Mouse (Mus musculus): ENCODE measurements around the gene Nr5a2. TPM values are rescaled to one million over a fixed set of nuclear protein-coding genes. Genes with fewer than 3 reads are reported as not detected.
A peak's percentile ranks its signal among the peaks of the same experiment; 100 is the strongest.

The Nr5a2 gene
- polyA plus RNA-seq (2014; fragmentation: Nextera tagmentation; extraction: Ambion mirVana): 0.40 and 0.52 TPM in 2 replicates

DNA sequence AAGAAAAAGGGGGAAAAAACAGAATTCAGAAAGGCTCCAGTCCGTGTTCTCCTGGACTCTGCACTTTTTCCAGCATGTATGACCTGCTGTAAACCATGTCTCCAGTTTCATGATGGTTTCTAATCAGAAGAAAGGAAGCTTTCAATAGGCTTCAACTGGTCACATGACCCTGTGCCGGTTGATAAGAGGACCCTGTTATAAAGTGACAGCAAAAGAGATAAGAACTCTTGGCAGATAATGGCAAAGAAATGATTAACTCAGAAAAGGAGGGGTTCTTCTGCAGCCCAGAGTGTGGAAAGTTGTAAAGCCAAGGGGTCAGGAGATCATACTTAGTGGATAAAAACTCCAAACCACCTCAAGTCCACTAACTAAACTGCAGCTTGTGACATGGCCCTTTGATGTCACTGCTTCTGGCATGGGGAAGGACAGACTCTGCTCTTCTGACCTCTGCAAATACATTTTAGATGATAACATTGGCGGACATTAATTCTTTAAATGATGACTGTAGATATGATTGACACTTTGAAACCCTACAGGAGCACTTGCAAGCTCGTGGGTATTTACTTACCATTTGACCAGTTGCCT lies at the start of gene Nr5a2:
Nr5a2 (minus strand) TSS at position 21 of the 585 bp plus-strand sequence.
- WGBS: 76% methylated on average over 4 of the region's 4 CpGs
- Histone ChIP-seq H3K9me3 (ENCODE audit: control insufficient read depth, low read length) (no peaks in the 10 kb centered on the region), H3K27me3 (ENCODE audit: control insufficient read depth, insufficient read depth, low read length) (peaks cover 20% of the 10 kb centered on the region), H3K4me1 (ENCODE audit: control insufficient read depth, insufficient read depth, low read length) (peaks cover 3% of the 10 kb centered on the region; the same call in 1 of the 2 replicates), H3K4me2 (no peak within 1 kb of the TSS), H3K36me3 (ENCODE audit: control insufficient read depth, insufficient read depth, low read length) (no peaks in the 10 kb centered on the region), H3K27ac (ENCODE audit: low read depth, low read length) (no peak within 1 kb of the TSS), H3K4me3 (ENCODE audit: low read depth, low read length) (no peak within 1 kb of the TSS), H3K9ac (ENCODE audit: low read length) (no peak within 1 kb of the TSS)
- DNase-seq (ENCODE audit: low spot score, missing footprints): peak; percentile 82
- no peak for ATAC-seq (ENCODE audit: low FRiP score)

DNA sequence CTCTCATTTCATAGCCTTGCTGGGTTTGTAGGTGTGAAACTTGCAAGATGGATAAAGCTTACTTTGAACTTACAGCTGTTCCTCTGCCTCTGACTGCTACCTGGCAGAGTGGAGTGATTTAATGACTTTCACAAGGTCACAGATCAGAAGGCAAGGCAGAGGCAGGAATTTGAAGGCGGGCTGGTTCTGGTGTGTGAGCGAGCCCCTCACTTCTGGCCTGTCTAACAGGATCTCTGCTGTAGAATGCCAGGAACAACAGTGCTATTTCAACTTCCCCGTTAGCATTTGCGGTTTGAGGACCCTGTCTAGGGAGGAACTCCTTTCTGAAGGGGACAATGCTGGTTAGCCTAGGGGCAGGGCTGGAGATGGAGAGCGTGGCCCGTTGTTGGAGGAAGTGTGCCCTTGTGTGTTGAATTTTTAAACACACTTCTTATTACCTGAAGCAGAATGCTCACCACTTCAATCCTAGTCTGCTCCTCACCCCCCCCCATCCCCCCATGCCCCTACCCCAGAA lies 48.5 kb upstream of the Nr5a2 start:
- ATAC-seq (ENCODE audit: low FRiP score) (no peak), DNase-seq (ENCODE audit: low spot score, missing footprints) (no peak)
- H3K4me2 ChIP-seq: no peak overlapping the region
- no peaks in the 10 kb centered on the region for H3K27me3 ChIP-seq (ENCODE audit: control insufficient read depth, insufficient read depth, low read length)
- H3K4me1 ChIP-seq (ENCODE audit: control insufficient read depth, insufficient read depth, low read length): no peaks in the 10 kb centered on the region
- WGBS: 82% methylated on average over 6 of the region's 6 CpGs
- no peak overlapping the region for H3K4me3 ChIP-seq (ENCODE audit: low read depth, low read length)
- no peak overlapping the region for H3K27ac ChIP-seq (ENCODE audit: low read depth, low read length)
- H3K9ac ChIP-seq (ENCODE audit: low read length): no peak overlapping the region
- H3K36me3 ChIP-seq (ENCODE audit: control insufficient read depth, insufficient read depth, low read length): no peaks in the 10 kb centered on the region
- no peaks in the 10 kb centered on the region for H3K9me3 ChIP-seq (ENCODE audit: control insufficient read depth, low read length)

DNA sequence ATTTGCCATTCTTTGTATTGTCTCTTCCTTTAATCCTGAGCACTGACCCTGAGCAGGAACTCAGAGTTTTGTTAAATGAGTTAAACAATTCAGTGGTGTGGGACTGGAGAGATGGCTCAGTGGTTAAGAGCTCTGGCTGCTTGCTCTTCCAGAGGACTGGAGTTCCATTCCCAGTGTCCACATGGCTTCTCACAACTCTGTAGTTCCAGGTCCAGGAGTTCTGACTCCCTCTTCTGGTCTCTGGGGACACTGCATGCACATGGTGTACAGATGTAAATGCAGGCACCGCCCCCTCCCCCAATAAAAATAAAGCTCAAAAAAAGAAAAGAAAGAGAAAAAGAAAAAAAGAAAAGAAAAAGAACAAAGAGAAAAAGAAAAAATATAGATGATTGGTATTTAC lies 43.6 kb upstream of the Nr5a2 start:
- WGBS: 84% methylated on average over 1 of the region's 1 CpGs
- no peak for ATAC-seq (ENCODE audit: low FRiP score)

DNA sequence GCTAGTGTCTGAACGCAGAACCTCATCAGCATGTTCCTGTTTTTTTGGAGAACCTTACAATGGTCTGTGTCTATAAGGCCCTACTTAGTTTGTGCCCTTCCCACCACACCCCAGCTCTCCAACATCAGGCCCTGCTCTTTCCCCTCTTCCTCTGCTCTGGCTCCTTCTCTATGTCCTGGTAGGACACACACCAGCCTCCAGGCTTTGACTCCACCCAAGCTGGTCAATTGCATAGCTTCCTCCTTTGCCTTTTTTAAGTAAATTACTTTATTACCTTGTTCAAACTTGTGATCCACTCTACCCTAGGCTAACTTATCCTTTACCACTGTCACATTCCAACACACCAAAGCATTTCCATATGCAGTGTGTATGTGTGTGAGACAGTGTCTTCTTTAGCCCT lies 42.9 kb upstream of the Nr5a2 start:
- no peak overlapping the region for H3K27ac ChIP-seq (ENCODE audit: low read depth, low read length)
- DNase-seq (ENCODE audit: low spot score, missing footprints) (no peak), ATAC-seq (ENCODE audit: low FRiP score) (no peak)
- no peak overlapping the region for H3K4me3 ChIP-seq (ENCODE audit: low read depth, low read length)
- no peaks in the 10 kb centered on the region for H3K9me3 ChIP-seq (ENCODE audit: control insufficient read depth, low read length)
- H3K9ac ChIP-seq (ENCODE audit: low read length): no peak overlapping the region
- no peaks in the 10 kb centered on the region for H3K36me3 ChIP-seq (ENCODE audit: control insufficient read depth, insufficient read depth, low read length)
- no peak overlapping the region for H3K4me2 ChIP-seq
- no peaks in the 10 kb centered on the region for H3K4me1 ChIP-seq (ENCODE audit: control insufficient read depth, insufficient read depth, low read length)
- H3K27me3 ChIP-seq (ENCODE audit: control insufficient read depth, insufficient read depth, low read length): no peaks in the 10 kb centered on the region
- 88% methylated on average over 1 of the region's 1 CpGs for WGBS

More for the DNA sequence above, 43.6 kb upstream of the Nr5a2 start:
- no peak overlapping the region for H3K9ac ChIP-seq (ENCODE audit: low read length)
- no peaks in the 10 kb centered on the region for H3K9me3 ChIP-seq (ENCODE audit: control insufficient read depth, low read length)
- H3K4me3 ChIP-seq (ENCODE audit: low read depth, low read length): no peak overlapping the region
- DNase-seq (ENCODE audit: low spot score, missing footprints): no peak
- H3K4me1 ChIP-seq (ENCODE audit: control insufficient read depth, insufficient read depth, low read length): no peaks in the 10 kb centered on the region
- H3K27ac ChIP-seq (ENCODE audit: low read depth, low read length): no peak overlapping the region
- no peak overlapping the region for H3K4me2 ChIP-seq
- H3K36me3 ChIP-seq (ENCODE audit: control insufficient read depth, insufficient read depth, low read length): no peaks in the 10 kb centered on the region
- H3K27me3 ChIP-seq (ENCODE audit: control insufficient read depth, insufficient read depth, low read length): no peaks in the 10 kb centered on the region

DNA sequence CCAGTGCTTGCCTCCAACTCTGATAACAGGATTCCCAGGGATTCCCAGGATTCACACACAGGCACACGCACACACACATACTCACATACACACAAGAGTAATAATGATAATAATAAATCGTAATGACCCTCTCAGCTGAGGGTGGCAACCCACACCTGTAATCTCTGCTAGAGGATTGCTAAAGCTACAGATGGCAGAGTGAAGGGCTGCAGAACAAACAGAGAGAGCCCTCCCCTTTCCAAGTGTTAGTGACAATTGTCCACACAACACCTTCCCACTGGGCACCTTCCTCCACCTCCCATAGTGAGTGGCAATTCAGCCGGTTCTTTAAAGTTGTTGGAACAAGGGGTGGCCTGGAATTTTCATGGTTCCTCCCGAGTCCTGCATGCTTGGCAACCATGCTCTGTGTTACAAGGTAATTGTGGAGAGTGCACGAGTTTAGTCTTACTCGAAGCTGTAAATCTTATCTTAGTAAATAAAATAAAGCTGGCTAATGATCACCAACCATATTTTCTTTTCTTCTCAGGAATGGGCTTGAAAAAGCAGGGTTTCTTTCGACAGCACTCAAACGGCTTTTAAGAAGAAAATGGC lies 31.6 kb upstream of the Nr5a2 start:
- WGBS: 85% methylated on average over 8 of the region's 8 CpGs
- Histone ChIP-seq H3K4me1 (ENCODE audit: control insufficient read depth, insufficient read depth, low read length) (no peaks in the 10 kb centered on the region), H3K36me3 (ENCODE audit: control insufficient read depth, insufficient read depth, low read length) (no peaks in the 10 kb centered on the region), H3K9ac (ENCODE audit: low read length) (no peak overlapping the region), H3K27ac (ENCODE audit: low read depth, low read length) (no peak overlapping the region), H3K4me2 (no peak overlapping the region), H3K4me3 (ENCODE audit: low read depth, low read length) (no peak overlapping the region), H3K9me3 (ENCODE audit: control insufficient read depth, low read length) (no peaks in the 10 kb centered on the region), H3K27me3 (ENCODE audit: control insufficient read depth, insufficient read depth, low read length) (no peaks in the 10 kb centered on the region)
- ATAC-seq (ENCODE audit: low FRiP score) (no peak), DNase-seq (ENCODE audit: low spot score, missing footprints) (no peak)

DNA sequence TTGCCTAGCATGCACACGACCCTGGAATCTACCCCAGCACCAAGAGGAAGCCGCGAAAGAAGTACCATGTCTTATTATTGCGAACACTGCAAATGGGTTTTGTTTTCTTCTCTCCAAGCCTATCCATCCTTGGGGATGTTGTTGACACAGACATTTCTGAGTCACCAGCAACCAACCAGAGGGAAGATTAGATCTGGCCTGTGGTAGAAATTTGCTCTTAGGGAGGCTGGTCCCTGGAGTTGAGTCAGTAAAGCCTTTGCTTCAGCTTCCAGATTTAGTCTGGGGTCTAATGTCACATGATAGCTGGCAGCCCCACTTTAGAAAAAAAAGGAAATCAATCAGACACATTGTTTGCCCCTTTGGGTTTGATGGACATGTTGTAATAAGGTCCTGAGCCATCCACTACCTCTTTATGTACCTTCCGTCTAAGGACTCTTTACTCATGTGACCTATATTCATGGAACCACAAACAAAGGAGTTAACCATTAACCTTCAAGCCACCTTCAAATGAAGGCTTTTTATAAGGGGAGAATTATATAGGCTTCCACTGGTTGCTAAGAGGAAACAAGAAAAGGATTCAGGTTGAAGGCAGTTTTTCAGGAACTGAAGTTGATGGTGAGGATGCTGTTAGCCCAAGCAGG lies 20.1 kb upstream of the Nr5a2 start:
- Histone ChIP-seq H3K27ac (ENCODE audit: low read depth, low read length) (no peak overlapping the region), H3K4me1 (ENCODE audit: control insufficient read depth, insufficient read depth, low read length) (no peaks in the 10 kb centered on the region), H3K36me3 (ENCODE audit: control insufficient read depth, insufficient read depth, low read length) (no peaks in the 10 kb centered on the region), H3K4me2 (no peak overlapping the region), H3K4me3 (ENCODE audit: low read depth, low read length) (no peak overlapping the region), H3K27me3 (ENCODE audit: control insufficient read depth, insufficient read depth, low read length) (no peaks in the 10 kb centered on the region), H3K9ac (ENCODE audit: low read length) (no peak overlapping the region), H3K9me3 (ENCODE audit: control insufficient read depth, low read length) (no peaks in the 10 kb centered on the region)
- ATAC-seq (ENCODE audit: low FRiP score) (no peak), DNase-seq (ENCODE audit: low spot score, missing footprints) (no peak)
- 85% methylated on average over 5 of the region's 5 CpGs for WGBS

DNA sequence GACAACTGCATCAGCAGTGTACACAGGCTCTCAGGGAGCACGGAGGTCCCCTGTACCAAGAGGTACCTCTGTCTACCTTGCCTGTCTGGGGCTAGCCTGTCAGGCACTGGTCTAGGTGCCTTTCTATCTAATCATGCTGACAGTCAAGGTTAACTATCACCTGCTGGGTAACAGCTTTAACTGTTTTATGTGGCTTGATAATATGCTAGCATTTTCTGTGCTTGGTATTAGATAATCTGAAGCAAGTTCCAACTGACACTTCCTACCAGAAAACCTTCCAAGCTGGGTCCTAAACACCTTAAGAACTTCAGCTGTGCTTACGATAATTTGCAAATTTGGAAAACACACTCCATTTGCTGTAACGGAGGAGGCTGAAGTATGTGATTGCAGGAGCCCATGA lies 17.6 kb upstream of the Nr5a2 start:
- DNase-seq (ENCODE audit: low spot score, missing footprints) (no peak), ATAC-seq (ENCODE audit: low FRiP score) (no peak)
- H3K4me3 ChIP-seq (ENCODE audit: low read depth, low read length): no peak overlapping the region
- no peaks in the 10 kb centered on the region for H3K4me1 ChIP-seq (ENCODE audit: control insufficient read depth, insufficient read depth, low read length)
- H3K9me3 ChIP-seq (ENCODE audit: control insufficient read depth, low read length): no peaks in the 10 kb centered on the region
- H3K9ac ChIP-seq (ENCODE audit: low read length): no peak overlapping the region
- no peaks in the 10 kb centered on the region for H3K36me3 ChIP-seq (ENCODE audit: control insufficient read depth, insufficient read depth, low read length)
- H3K27me3 ChIP-seq (ENCODE audit: control insufficient read depth, insufficient read depth, low read length): no peaks in the 10 kb centered on the region
- no peak overlapping the region for H3K27ac ChIP-seq (ENCODE audit: low read depth, low read length)
- WGBS: 89% methylated on average over 3 of the region's 3 CpGs
- H3K4me2 ChIP-seq: no peak overlapping the region

DNA sequence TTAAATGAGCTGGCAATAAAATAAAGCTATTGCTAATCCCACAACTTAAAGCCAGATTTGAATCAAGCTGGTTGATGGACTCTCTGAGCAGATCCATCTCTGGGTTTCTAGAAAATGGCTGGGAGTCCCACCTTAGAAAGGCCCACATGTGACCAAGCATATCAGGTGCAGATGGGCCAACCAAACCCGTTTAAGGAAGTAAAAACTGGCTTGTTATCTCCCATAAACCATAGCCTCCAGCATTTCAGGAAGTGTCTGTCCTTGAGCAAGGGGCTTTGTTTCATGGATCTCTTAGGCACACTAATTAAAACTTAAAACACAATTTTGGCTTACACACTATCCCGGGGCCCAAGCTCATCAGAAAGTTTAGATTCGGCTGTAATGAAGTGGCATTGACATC lies 13.8 kb upstream of the Nr5a2 start:
- no peaks in the 10 kb centered on the region for H3K9me3 ChIP-seq (ENCODE audit: control insufficient read depth, low read length)
- no peaks in the 10 kb centered on the region for H3K36me3 ChIP-seq (ENCODE audit: control insufficient read depth, insufficient read depth, low read length)
- no peak overlapping the region for H3K9ac ChIP-seq (ENCODE audit: low read length)
- WGBS: 89% methylated on average over 3 of the region's 3 CpGs
- no peak overlapping the region for H3K4me2 ChIP-seq
- H3K4me1 ChIP-seq (ENCODE audit: control insufficient read depth, insufficient read depth, low read length): no peaks in the 10 kb centered on the region
- H3K4me3 ChIP-seq (ENCODE audit: low read depth, low read length): no peak overlapping the region
- H3K27ac ChIP-seq (ENCODE audit: low read depth, low read length): no peak overlapping the region
- no peaks in the 10 kb centered on the region for H3K27me3 ChIP-seq (ENCODE audit: control insufficient read depth, insufficient read depth, low read length)
- ATAC-seq (ENCODE audit: low FRiP score) (no peak), DNase-seq (ENCODE audit: low spot score, missing footprints) (peak; percentile 49)

DNA sequence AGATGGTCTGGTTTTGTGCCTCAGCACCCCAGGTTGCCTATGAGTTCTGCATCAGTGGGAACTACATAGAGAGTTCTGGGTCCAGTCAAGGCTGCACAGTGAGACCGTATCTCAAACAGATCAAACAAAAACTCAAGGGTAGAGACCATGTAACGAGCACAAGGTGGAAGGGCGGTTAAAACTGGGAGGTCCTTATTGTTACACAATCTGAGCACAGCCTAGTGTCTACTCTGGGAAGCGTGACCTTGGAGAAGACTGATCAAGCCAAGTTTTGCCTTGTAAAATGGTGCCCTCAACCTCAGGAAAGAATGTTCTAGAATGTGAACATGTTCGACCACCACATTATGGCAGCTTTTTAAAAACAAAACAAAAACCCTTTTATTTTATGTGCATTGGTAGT lies 12.8 kb upstream of the Nr5a2 start:
- Histone ChIP-seq H3K9me3 (ENCODE audit: control insufficient read depth, low read length) (no peaks in the 10 kb centered on the region), H3K27me3 (ENCODE audit: control insufficient read depth, insufficient read depth, low read length) (no peaks in the 10 kb centered on the region), H3K9ac (ENCODE audit: low read length) (no peak overlapping the region), H3K4me1 (ENCODE audit: control insufficient read depth, insufficient read depth, low read length) (no peaks in the 10 kb centered on the region), H3K4me3 (ENCODE audit: low read depth, low read length) (no peak overlapping the region), H3K4me2 (no peak overlapping the region), H3K27ac (ENCODE audit: low read depth, low read length) (no peak overlapping the region), H3K36me3 (ENCODE audit: control insufficient read depth, insufficient read depth, low read length) (no peaks in the 10 kb centered on the region)
- ATAC-seq (ENCODE audit: low FRiP score) (no peak), DNase-seq (ENCODE audit: low spot score, missing footprints) (peak; percentile 51)
- 88% methylated on average over 5 of the region's 5 CpGs for WGBS
